Mouse (Mus musculus): ENCODE data around the gene Khdc4. TPM values are rescaled to one million over a fixed set of nuclear protein-coding genes. Genes with fewer than 3 reads are reported as not detected.

The Khdc4 gene
- total and polyA plus RNA-seq, 3 experiments: 35.2 to 56.6 (median 53.6) TPM

GRCm38 (mm10) chr3:88740147-88740546 lies 54.5 kb downstream of the Khdc4 start:
- Histone ChIP-seq H3K4me3 (replicated peaks in 1 of 3; ENCODE audit: low read depth in 2 of 3, low read length in 2 of 3, poor library complexity in 1 of 3) (no peak overlapping the region), H3K4me2 (ENCODE audit: insufficient read depth, low read depth, poor library complexity, severe bottlenecking) (no peak overlapping the region), H3K9ac (ENCODE audit: insufficient read depth, low read depth) (no peak overlapping the region), H3K4me1 (ENCODE audit: control insufficient read depth in 1 of 2, insufficient read depth in 2 of 2) (peaks cover 5 to 26% of the 10 kb centered on the region in 2 experiments; a peak in 3 of 4 replicates), H3K36me3 (replicated peaks in 1 of 2; ENCODE audit: control insufficient read depth in 1 of 2, insufficient read depth in 1 of 2, low read length in 1 of 2) (peaks cover 0 to 3% of the 10 kb centered on the region in 2 experiments), H3K79me2 (replicated peaks; ENCODE audit: control insufficient read depth, extremely low read depth, insufficient read depth, poor library complexity, severe bottlenecking) (no peaks in the 10 kb centered on the region), H3K27ac (ENCODE audit: insufficient read depth, low read depth) (no peak overlapping the region), H3K9me3 (replicated peaks; ENCODE audit: low read length) (no peaks in the 10 kb centered on the region), H3K27me3 (replicated peaks) (no peaks in the 10 kb centered on the region)
- no peak for DNase-seq (ENCODE audit: extremely low read depth)
- no peak for TF ChIP-seq ETS1 (conservative IDR thresholded peaks at IDR 0.05; ENCODE audit: low read depth, low read length)
- TF ChIP-seq NRF1 (IDR thresholded peaks at IDR 0.05; ENCODE audit: low read depth, low read length): no peak
- no peak for TF ChIP-seq TBP (conservative IDR thresholded peaks at IDR 0.05; ENCODE audit: low read depth, low read length)
- TF ChIP-seq NELFE (IDR thresholded peaks at IDR 0.05; ENCODE audit: low read depth, low read length): no peak
- TF ChIP-seq CTCF (conservative IDR thresholded peaks at IDR 0.05 in 1 of 2, IDR thresholded peaks at IDR 0.05 in 1 of 2; ENCODE audit: low read depth in 2 of 2, low read length in 2 of 2): peak in 1 of 2 experiments; percentile 47; a peak in 2 of 4 replicates
- TF ChIP-seq MEF2A (IDR thresholded peaks at IDR 0.05; ENCODE audit: borderline replicate concordance, low read depth, low read length): no peak
- TF ChIP-seq MAX (IDR thresholded peaks at IDR 0.05; ENCODE audit: low read length): no peak
- TF ChIP-seq MAFK (IDR thresholded peaks at IDR 0.05; ENCODE audit: insufficient replicate concordance, low read length): no peak
- TF ChIP-seq MYC (IDR thresholded peaks at IDR 0.05; ENCODE audit: low read depth, low read length): peak; percentile 49; the same call in 1 of the 2 replicates
- TF ChIP-seq RAD21 (IDR thresholded peaks at IDR 0.05; ENCODE audit: low read depth, low read length): no peak; the same call in none of the 2 replicates
- no peak for TF ChIP-seq MAZ (IDR thresholded peaks at IDR 0.05; ENCODE audit: low read depth, low read length)
- TF ChIP-seq JUN (IDR thresholded peaks at IDR 0.05; ENCODE audit: insufficient read depth, low read depth, low read length): no peak
- TF ChIP-seq IRF4 (IDR thresholded peaks at IDR 0.05; ENCODE audit: low read depth, low read length): no peak
- TF ChIP-seq E2F4 (IDR thresholded peaks at IDR 0.05; ENCODE audit: insufficient replicate concordance, low read depth, low read length): no peak
- dilution Hi-C loops (cut with MboI; ENCODE audit: extremely low pct_ligation_motif_present, extremely low pct_unique_long_range_greater_than_20kb, low sequenced_read_pairs): no loop called here
- in situ Hi-C loops (cut with MboI; ENCODE audit: low pct_ligation_motif_present, low pct_unique_long_range_greater_than_20kb, low sequenced_read_pairs): loop anchor here (25.0 kb wide), 1 partner anchor 128 kb away; the partner anchor contains the start of gene Arhgef2

- Histone ChIP-seq H3K4me3 (replicated peaks in 1 of 3; ENCODE audit: low read depth in 2 of 3, low read length in 2 of 3, poor library complexity in 1 of 3) (no peak overlapping the region), H3K36me3 (replicated peaks in 1 of 2; ENCODE audit: control insufficient read depth in 1 of 2, insufficient read depth in 1 of 2, low read length in 1 of 2) (peaks cover 3 to 20% of the 10 kb centered on the region in 2 experiments), H3K4me1 (ENCODE audit: control insufficient read depth in 1 of 2, insufficient read depth in 2 of 2) (peaks cover 14 to 52% of the 10 kb centered on the region in 2 experiments), H3K9ac (ENCODE audit: insufficient read depth, low read depth) (no peak overlapping the region), H3K27me3 (replicated peaks) (no peaks in the 10 kb centered on the region), H3K79me2 (replicated peaks; ENCODE audit: control insufficient read depth, extremely low read depth, insufficient read depth, poor library complexity, severe bottlenecking) (no peaks in the 10 kb centered on the region), H3K4me2 (ENCODE audit: insufficient read depth, low read depth, poor library complexity, severe bottlenecking) (no peak overlapping the region), H3K27ac (ENCODE audit: insufficient read depth, low read depth) (no peak overlapping the region), H3K9me3 (replicated peaks; ENCODE audit: low read length) (no peaks in the 10 kb centered on the region)
- dilution Hi-C loops (cut with MboI; ENCODE audit: extremely low pct_ligation_motif_present, extremely low pct_unique_long_range_greater_than_20kb, low sequenced_read_pairs): no loop called here
- TF ChIP-seq ZNF384 (IDR thresholded peaks at IDR 0.05; ENCODE audit: low read depth, low read length) (peak; percentile 77), POLR2AphosphoS2 (IDR thresholded peaks at IDR 0.05; ENCODE audit: low read depth, low read length) (no peak), JUND (conservative IDR thresholded peaks at IDR 0.05; ENCODE audit: low read depth, low read length) (no peak), UBTF (IDR thresholded peaks at IDR 0.05; ENCODE audit: low read depth, low read length) (no peak)
- in situ Hi-C loops (cut with MboI; ENCODE audit: low pct_ligation_motif_present, low pct_unique_long_range_greater_than_20kb, low sequenced_read_pairs): loop anchor here (25.0 kb wide), 1 partner anchor 133 kb away; the partner anchor contains the start of gene Arhgef2
- no peak for DNase-seq (ENCODE audit: extremely low read depth)
These were observed 59.9 kb downstream of the Khdc4 start for GRCm38 (mm10) chr3:88745534-88745933.

All from CH12.LX (cell line).